Mouse (Mus musculus) forebrain, embryonic 16.5 days (tissue): ENCODE data around the gene Nbea. TPM values are rescaled to one million over a fixed set of nuclear protein-coding genes. Genes with fewer than 3 reads are reported as not detected.

Source experiments
- ATAC-seq: fragments of 200-750 bp; cut with Nextera tagmentation; 2 replicates; pipeline ENCODE4 v1.8.0; 2017; ENCODE audit warnings: mild to moderate bottlenecking, moderate library complexity
- H3K27ac ChIP-seq: fragments of 300-500 bp; sonication (generic); 2 replicates; pipeline ENCODE4 v1.5.1; 2014; ENCODE audit warnings: low read length, control low read depth
- H3K27me3 ChIP-seq: fragments of 300-500 bp; sonication (generic); replicated peaks from 2 replicates; pipeline ENCODE4 v1.6.1; 2014; ENCODE audit warnings: low read length; ENCODE audit not compliant: control insufficient read depth, insufficient read depth
- H3K36me3 ChIP-seq: fragments of 300-500 bp; sonication (generic); 2 replicates; pipeline ENCODE4 v1.6.1; 2014; ENCODE audit not compliant: control insufficient read depth, insufficient read depth
- H3K4me1 ChIP-seq: fragments of 300-500 bp; sonication (generic); replicated peaks from 2 replicates; pipeline ENCODE4 v1.6.1; 2014; ENCODE audit warnings: low read length; ENCODE audit not compliant: control insufficient read depth, insufficient read depth
- H3K4me2 ChIP-seq: fragments of 300-500 bp; sonication (generic); 2 replicates; pipeline ENCODE4 v1.6.1; 2014; ENCODE audit warnings: mild to moderate bottlenecking, low read length, control low read depth
- H3K4me3 ChIP-seq: fragments of 300-500 bp; sonication (generic); replicated peaks from 2 replicates; pipeline ENCODE4 v1.5.1; 2014; ENCODE audit warnings: mild to moderate bottlenecking, low read length, control low read depth
- H3K9ac ChIP-seq: fragments of 300-500 bp; sonication (generic); replicated peaks from 2 replicates; pipeline ENCODE4 v1.6.1; 2014; ENCODE audit warnings: low read depth, low read length, control low read depth
- H3K9me3 ChIP-seq: fragments of 300-500 bp; sonication (generic); 2 replicates; pipeline ENCODE4 v1.6.1; 2016; ENCODE audit warnings: low read length; ENCODE audit not compliant: control insufficient read depth
- WGBS: fragments of 180-500 bp; shearing (Covaris S2); extraction: QIAGEN DNeasy Blood & Tissue Kit; methylation state at CpG from one replicate; pipeline ENCODE4 v1.1.7; 2014; 5-methylcytosine and 5-hydroxymethylcytosine counted together
- polyA plus RNA-seq: library from polyadenylated mRNA; unstranded; fragments of >200 nt; fragmentation: Nextera tagmentation; extraction: Ambion mirVana; gene quantifications from 2 replicates; pipeline ENCODE4 v1.2.1, GENCODE M21; 2015

Gene Nbea
- polyA plus RNA-seq, 1 experiment from 2014 or later: 62.8 TPM

- no peaks in the 10 kb centered on the region for H3K27me3 ChIP-seq
- peaks cover 18% of the 10 kb centered on the region for H3K4me1 ChIP-seq
- H3K27ac ChIP-seq: 0 out of 2 replicates have a peak overlapping the region, but pooled peaks have one; percentile 3
- no peaks in the 10 kb centered on the region for H3K9me3 ChIP-seq
- H3K4me2 ChIP-seq: no peak overlapping the region
- WGBS: 79% methylated on average over 6 of the region's 6 CpGs
- no peaks in the 10 kb centered on the region for H3K36me3 ChIP-seq
- H3K4me3 ChIP-seq: no peak overlapping the region
- no peak overlapping the region for H3K9ac ChIP-seq
- 0 out of 2 replicates have a peak, but pooled peaks have one; percentile 31 for ATAC-seq
Observed at GRCm38 (mm10) chr3:55686993-55687392, 496.5 kb downstream of the Nbea start.

- Histone ChIP-seq H3K9ac (no peak overlapping the region), H3K4me2 (no peak overlapping the region), H3K36me3 (no peaks in the 10 kb centered on the region), H3K27ac (no peak overlapping the region), H3K4me1 (peaks cover 18% of the 10 kb centered on the region), H3K27me3 (no peaks in the 10 kb centered on the region), H3K4me3 (no peak overlapping the region), H3K9me3 (no peaks in the 10 kb centered on the region)
- no peak for ATAC-seq
- WGBS: 52% methylated on average over 6 of the region's 6 CpGs
Observed at GRCm38 (mm10) chr3:55685627-55686026, 497.9 kb downstream of the Nbea start.

DNA sequence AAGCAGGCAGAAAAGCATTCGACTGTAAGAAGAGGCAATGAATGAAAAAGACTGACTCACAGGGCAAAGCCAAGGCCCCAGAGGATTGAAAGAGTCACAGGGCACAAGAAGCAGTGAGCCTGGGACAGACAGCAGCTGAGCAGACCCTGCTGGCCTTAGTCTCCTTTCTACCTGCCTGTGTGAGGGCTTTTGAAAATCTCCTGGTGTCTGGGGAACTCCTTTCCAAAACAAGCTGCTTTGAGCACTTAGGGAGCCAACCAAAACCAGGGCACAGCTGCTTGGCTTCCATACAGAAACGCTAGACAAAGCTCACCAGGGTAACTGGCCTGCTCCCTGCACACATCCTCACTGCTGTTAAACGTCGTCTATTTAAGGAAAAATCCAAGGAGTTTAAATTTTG, 498.6 kb downstream of the Nbea start:
- Histone ChIP-seq H3K9ac (no peak overlapping the region), H3K27me3 (no peaks in the 10 kb centered on the region), H3K4me3 (no peak overlapping the region), H3K4me2 (no peak overlapping the region), H3K4me1 (peaks cover 18% of the 10 kb centered on the region), H3K36me3 (no peaks in the 10 kb centered on the region), H3K27ac (peak overlapping the region; percentile 28), H3K9me3 (no peaks in the 10 kb centered on the region)
- no peak for ATAC-seq
- 21% methylated on average over 4 of the region's 4 CpGs for WGBS

DNA sequence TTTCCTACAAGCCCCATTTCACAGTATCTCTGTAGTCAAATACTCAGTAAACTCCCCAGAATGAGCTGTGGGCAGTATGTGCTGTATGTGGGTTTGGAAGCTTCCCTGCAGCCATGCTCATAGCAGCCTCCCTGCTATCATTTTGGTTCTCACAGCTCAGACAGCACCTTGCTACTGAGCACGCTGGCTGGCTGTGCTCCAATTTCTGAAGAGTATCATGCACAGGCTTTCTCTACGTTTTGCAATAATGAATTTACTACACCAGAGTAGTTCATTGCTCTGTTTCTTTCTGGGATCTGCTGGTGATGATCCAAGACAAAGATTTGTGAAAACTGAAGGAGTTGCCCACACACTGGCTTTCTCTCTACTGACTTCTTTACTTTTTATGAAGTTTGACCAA, 505.8 kb downstream of the Nbea start:
- 58% methylated on average over 2 of the region's 2 CpGs for WGBS
- Histone ChIP-seq H3K4me3 (no peak overlapping the region), H3K36me3 (no peaks in the 10 kb centered on the region), H3K9me3 (no peaks in the 10 kb centered on the region), H3K4me1 (no peaks in the 10 kb centered on the region), H3K27me3 (no peaks in the 10 kb centered on the region), H3K9ac (no peak overlapping the region), H3K27ac (no peak overlapping the region), H3K4me2 (no peak overlapping the region)
- no peak for ATAC-seq

DNA sequence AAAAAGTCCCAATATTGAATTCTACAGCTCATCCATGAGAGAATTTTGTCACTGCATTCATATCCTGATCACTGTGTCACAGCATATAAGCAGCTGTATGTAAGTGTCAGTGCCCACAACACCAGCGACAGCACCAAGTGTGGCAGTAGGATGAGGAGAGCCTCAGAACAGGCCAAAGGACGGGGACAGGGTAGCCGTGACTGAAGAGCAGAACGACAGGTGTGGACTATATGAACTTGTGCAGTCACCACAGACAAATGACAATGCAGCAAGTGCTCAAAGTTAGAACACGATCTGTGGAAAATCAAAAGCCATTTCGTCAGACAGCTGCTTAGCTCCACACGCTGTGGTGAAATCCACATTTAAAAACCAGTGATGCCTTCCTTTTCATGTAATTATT, 509.3 kb downstream of the Nbea start:
- ATAC-seq: no peak
- Histone ChIP-seq H3K9me3 (no peaks in the 10 kb centered on the region), H3K27ac (no peak overlapping the region)

GRCm38 (mm10) chr3:55667048-55667447, 516.5 kb downstream of the Nbea start:
- Histone ChIP-seq H3K4me3 (no peak overlapping the region), H3K4me1 (peaks cover 13% of the 10 kb centered on the region), H3K36me3 (peaks cover 6% of the 10 kb centered on the region; the same call in 1 of the 2 replicates), H3K27ac (no peak overlapping the region), H3K4me2 (no peak overlapping the region), H3K27me3 (no peaks in the 10 kb centered on the region), H3K9ac (no peak overlapping the region), H3K9me3 (no peaks in the 10 kb centered on the region)
- ATAC-seq: no peak
- WGBS: 50% methylated on average over 6 of the region's 6 CpGs

More for the DNA sequence above, 509.3 kb downstream of the Nbea start:
- Histone ChIP-seq H3K36me3 (no peaks in the 10 kb centered on the region), H3K4me1 (no peaks in the 10 kb centered on the region), H3K4me3 (no peak overlapping the region), H3K9ac (no peak overlapping the region), H3K4me2 (no peak overlapping the region), H3K27me3 (no peaks in the 10 kb centered on the region)
- 85% methylated on average over 7 of the region's 7 CpGs for WGBS

GRCm38 (mm10) chr3:55665928-55666327, 517.6 kb downstream of the Nbea start:
- WGBS: 27% methylated on average over 5 of the region's 5 CpGs
- no peak overlapping the region for H3K27ac ChIP-seq
- peaks cover 6% of the 10 kb centered on the region; the same call in 1 of the 2 replicates for H3K36me3 ChIP-seq
- H3K9ac ChIP-seq: no peak overlapping the region
- no peak for ATAC-seq
- H3K9me3 ChIP-seq: no peaks in the 10 kb centered on the region
- no peak overlapping the region for H3K4me2 ChIP-seq
- H3K27me3 ChIP-seq: no peaks in the 10 kb centered on the region
- H3K4me3 ChIP-seq: no peak overlapping the region
- peaks cover 18% of the 10 kb centered on the region for H3K4me1 ChIP-seq

DNA sequence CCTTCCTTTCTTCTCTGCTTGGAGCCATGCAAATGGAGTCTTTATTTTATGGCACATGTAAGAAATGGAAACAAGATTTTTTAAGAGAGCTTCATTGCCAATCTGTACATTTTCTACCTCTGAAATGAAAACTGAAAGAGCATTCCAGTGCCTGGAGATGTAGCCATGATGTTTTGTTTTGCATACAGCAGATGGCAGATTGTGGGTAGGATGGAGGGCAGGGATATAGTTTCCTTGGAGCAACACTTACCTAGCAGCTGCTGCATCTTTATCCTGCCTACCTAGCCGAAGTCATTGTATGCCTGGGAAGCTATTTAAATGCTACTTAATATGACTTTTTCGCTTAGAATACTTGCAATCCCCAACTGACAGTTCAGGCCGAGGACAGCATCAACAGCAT, 518.8 kb downstream of the Nbea start:
- 86% methylated on average over 3 of the region's 3 CpGs for WGBS
- peaks cover 18% of the 10 kb centered on the region for H3K4me1 ChIP-seq
- H3K27me3 ChIP-seq: no peaks in the 10 kb centered on the region
- H3K27ac ChIP-seq: no peak overlapping the region
- H3K4me2 ChIP-seq: no peak overlapping the region
- H3K4me3 ChIP-seq: no peak overlapping the region
- H3K36me3 ChIP-seq: peaks cover 6% of the 10 kb centered on the region; the same call in 1 of the 2 replicates
- no peaks in the 10 kb centered on the region for H3K9me3 ChIP-seq
- H3K9ac ChIP-seq: no peak overlapping the region
- ATAC-seq: no peak

DNA sequence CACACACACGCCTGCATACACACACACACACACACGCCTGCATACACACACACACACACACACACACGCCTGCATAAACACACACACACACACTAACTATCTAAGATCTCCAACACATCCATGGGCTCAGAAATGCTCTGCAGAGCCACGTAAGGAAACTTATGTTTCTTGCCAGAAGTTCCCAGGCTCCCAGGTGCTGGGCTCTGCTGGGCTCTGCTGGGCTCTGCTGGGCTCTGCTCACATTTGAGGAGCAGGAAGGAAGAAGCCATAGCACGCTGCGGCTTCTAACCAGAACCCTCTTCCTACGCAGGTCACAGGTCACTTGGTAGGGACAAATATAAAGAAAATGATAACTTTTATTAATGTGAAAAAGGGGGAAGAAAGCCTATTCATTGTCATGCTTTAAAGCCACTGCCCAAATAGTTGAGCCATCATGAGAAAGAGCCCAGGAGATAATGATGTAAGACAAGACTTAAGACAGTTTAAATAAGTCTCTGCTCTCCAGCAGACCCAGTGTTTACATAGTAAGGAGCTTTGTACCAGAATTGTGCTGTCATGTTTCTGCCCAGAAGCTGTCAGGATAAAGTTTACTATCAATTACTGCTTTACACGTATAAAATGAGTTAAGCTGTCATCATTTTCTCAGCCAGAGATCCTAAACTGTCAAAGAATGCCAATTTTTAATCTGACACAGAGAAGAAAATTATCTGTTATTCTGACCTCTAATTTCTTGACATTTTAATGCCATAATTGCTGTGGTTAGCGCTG, 521.6 kb downstream of the Nbea start:
- Histone ChIP-seq H3K36me3 (peaks cover 6% of the 10 kb centered on the region; the same call in 1 of the 2 replicates), H3K27ac (no peak overlapping the region), H3K4me1 (peaks cover 16% of the 10 kb centered on the region), H3K27me3 (no peaks in the 10 kb centered on the region), H3K9ac (no peak overlapping the region), H3K4me3 (no peak overlapping the region), H3K9me3 (no peaks in the 10 kb centered on the region), H3K4me2 (no peak overlapping the region)
- WGBS: 69% methylated on average over 8 of the region's 9 CpGs
- peak; percentile 60; the same call in 1 of the 2 replicates for ATAC-seq
